Mouse (Mus musculus): ENCODE measurements around the gene Sytl3.

- TF ChIP-seq CTCF (IDR thresholded peaks at IDR 0.05; ENCODE audit: control insufficient read depth, insufficient read depth, insufficient replicate concordance, low read depth, low read length): no peak
- TF ChIP-seq POLR2A (IDR thresholded peaks at IDR 0.05; ENCODE audit: control insufficient read depth, low read depth, low read length): no peak
These were observed 128.3 kb downstream of the Sytl3 start for GRCm38 (mm10) chr17:6787241-6787640.
